Mouse (Mus musculus) hindbrain, postnatal 0 days (tissue): ENCODE data around the gene Spa17. TPM values are rescaled to one million over a fixed set of nuclear protein-coding genes. Genes with fewer than 3 reads are reported as not detected.

ENCODE experiments used
- ATAC-seq: fragments of 200-750 bp; cut with Nextera tagmentation; 2 replicates; pipeline ENCODE4 v1.8.0; 2017; ENCODE audit warnings: mild to moderate bottlenecking, moderate TSS enrichment, moderate library complexity
- DNase-seq: peaks from one replicate; pipeline ENCODE4 v3.0.0-alpha.2; 2015; ENCODE audit warnings: low spot score
- H3K27ac ChIP-seq: fragments of 300-500 bp; sonication (generic); 2 replicates; pipeline ENCODE4 v1.5.1; 2014; ENCODE audit warnings: mild to moderate bottlenecking
- H3K27me3 ChIP-seq: fragments of 300-500 bp; sonication (generic); 2 replicates; pipeline ENCODE4 v1.6.1; 2014; ENCODE audit warnings: low read length, mixed read lengths; ENCODE audit not compliant: insufficient read depth
- H3K36me3 ChIP-seq: fragments of 300-500 bp; sonication (generic); 2 replicates; pipeline ENCODE4 v1.6.1; 2014; ENCODE audit warnings: low read length, mixed read lengths; ENCODE audit not compliant: insufficient read depth
- H3K4me1 ChIP-seq: fragments of 300-500 bp; sonication (generic); 2 replicates; pipeline ENCODE4 v1.6.1; 2014; ENCODE audit warnings: antibody characterized with exemption, low read length, mixed read lengths; ENCODE audit not compliant: insufficient read depth
- H3K4me2 ChIP-seq: fragments of 300-500 bp; sonication (generic); 2 replicates; pipeline ENCODE4 v1.6.1; 2014; ENCODE audit warnings: low read depth, mild to moderate bottlenecking, low read length, moderate library complexity, mixed read lengths
- H3K4me3 ChIP-seq: fragments of 300-500 bp; sonication (generic); 2 replicates; pipeline ENCODE4 v1.5.1; 2014; ENCODE audit warnings: low read length
- H3K9ac ChIP-seq: fragments of 300-500 bp; sonication (generic); replicated peaks from 2 replicates; pipeline ENCODE4 v1.6.1; 2014; ENCODE audit warnings: mild to moderate bottlenecking, low read length, moderate library complexity, mixed read lengths
- H3K9me3 ChIP-seq: fragments of 300-500 bp; sonication (generic); 2 replicates; pipeline ENCODE4 v1.6.1; 2016; ENCODE audit warnings: low read length, mixed read lengths
- CTCF ChIP-seq: IDR thresholded peaks from 2 replicates; pipeline ENCODE4 v1.5.1; 2016; ENCODE audit warnings: antibody characterized with exemption, control low read depth, low read depth
- whole genome bisulfite sequencing: fragments of 180-500 bp; shearing (Covaris S2); extraction: QIAGEN DNeasy Blood & Tissue Kit; methylation state at CpG from one replicate; pipeline ENCODE4 v1.1.7; 2014; 5-methylcytosine and 5-hydroxymethylcytosine counted together
- polyA plus RNA-seq: library from polyadenylated mRNA; unstranded; fragments of >200 nt; fragmentation: Nextera tagmentation; extraction: Ambion mirVana; gene quantifications from 2 replicates; pipeline ENCODE4 v1.2.1, GENCODE M21; 2015
- total RNA-seq: library from RNA; depleted of rRNA; stranded (reverse); fragments of >200 nt; gene quantifications from 2 replicates; pipeline ENCODE4 v1.2.3, GENCODE M21; 2014

Gene Spa17
- total and polyA plus RNA-seq, 2 experiments from 2014 or later = 11.6 TPM; not detected in 1

DNA sequence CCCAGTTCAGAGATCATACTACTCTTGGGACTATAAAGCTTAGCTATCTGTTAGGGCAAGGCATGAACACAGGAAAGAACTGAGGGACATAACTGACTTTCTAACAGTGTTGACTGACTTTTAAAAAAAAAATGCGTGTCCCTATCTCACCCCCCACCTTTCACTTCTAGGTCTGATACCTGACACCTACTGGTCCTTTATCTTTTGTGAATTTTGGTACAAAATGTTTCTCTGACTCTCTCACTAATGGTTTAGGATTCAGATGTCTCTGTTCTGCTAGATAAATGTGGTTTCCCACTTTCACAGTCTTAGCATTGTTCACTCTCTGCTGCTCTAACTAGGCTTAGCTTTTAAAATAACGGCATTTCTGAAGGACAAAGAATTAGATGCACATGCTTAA is 21.5 kb downstream of the Spa17 start:
- H3K27ac ChIP-seq = no peak overlapping the region
- WGBS = 83% methylated on average over 2 of the region's 2 CpGs

DNA sequence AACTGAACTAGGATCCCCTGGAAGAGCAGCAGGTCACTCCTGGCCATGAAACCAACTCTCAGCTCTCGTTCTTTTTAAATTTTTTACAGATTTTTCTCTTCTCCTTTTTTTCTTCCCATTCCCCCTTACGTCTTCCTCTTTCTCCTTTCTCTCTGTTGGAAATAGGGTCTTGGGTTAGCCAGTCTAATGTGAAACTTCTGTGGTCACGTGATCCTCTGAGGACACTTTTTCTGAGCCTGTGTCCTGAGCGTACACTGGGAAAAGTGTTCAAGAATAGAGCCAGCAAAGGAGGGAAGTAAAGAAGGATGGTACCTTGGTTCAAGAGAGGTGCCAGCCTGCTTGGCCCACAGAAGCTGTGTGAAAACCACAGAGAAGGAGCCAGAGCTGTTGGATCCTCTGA is 23.1 kb downstream of the Spa17 start:
- no peaks in the 10 kb centered on the region for H3K4me1 ChIP-seq
- 87% methylated on average over 4 of the region's 4 CpGs for WGBS

More for the DNA sequence above, 21.5 kb downstream of the Spa17 start:
- no peaks in the 10 kb centered on the region for H3K27me3 ChIP-seq
- H3K9me3 ChIP-seq = no peaks in the 10 kb centered on the region
- DNase-seq (no peak), ATAC-seq (no peak)
- no peak for TF ChIP-seq CTCF
- H3K36me3 ChIP-seq = no peaks in the 10 kb centered on the region
- no peaks in the 10 kb centered on the region for H3K4me1 ChIP-seq
- H3K4me3 ChIP-seq = no peak overlapping the region
- H3K4me2 ChIP-seq = no peak overlapping the region
- no peak overlapping the region for H3K9ac ChIP-seq

DNA sequence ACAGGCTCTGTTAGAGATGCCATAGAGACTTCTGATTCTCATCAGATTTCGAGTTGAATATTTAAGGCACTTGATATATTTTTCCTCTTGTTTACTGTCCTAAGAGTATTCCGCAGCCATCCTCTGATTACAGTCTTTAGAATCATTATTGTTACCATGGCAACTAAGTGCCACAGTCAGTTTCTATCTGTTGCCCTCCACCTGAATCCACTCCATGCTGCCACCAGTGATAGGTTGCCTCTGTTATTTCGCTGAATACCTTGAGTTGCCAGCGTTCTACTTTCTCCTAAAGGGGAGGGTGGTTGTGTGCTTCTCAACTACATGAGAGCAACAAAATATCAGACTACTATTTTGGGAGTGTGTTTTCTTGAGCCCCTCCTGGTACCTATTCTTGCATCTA is 26.8 kb downstream of the Spa17 start:
- Histone ChIP-seq H3K9ac (no peak overlapping the region), H3K27me3 (no peaks in the 10 kb centered on the region), H3K4me1 (no peaks in the 10 kb centered on the region), H3K36me3 (no peaks in the 10 kb centered on the region), H3K4me3 (no peak overlapping the region), H3K27ac (no peak overlapping the region), H3K9me3 (no peaks in the 10 kb centered on the region), H3K4me2 (no peak overlapping the region)
- DNase-seq = peak; percentile 31
- ATAC-seq = peak; percentile 40; the same call in 1 of the 2 replicates
- TF ChIP-seq CTCF = no peak
- 56% methylated on average over 4 of the region's 4 CpGs for WGBS

More for the DNA sequence above, 23.1 kb downstream of the Spa17 start:
- Histone ChIP-seq H3K27ac (no peak overlapping the region), H3K36me3 (no peaks in the 10 kb centered on the region), H3K4me3 (no peak overlapping the region), H3K9me3 (no peaks in the 10 kb centered on the region), H3K27me3 (no peaks in the 10 kb centered on the region), H3K4me2 (no peak overlapping the region), H3K9ac (no peak overlapping the region)
- TF ChIP-seq CTCF = no peak
- no peak for DNase-seq
- ATAC-seq = no peak

DNA sequence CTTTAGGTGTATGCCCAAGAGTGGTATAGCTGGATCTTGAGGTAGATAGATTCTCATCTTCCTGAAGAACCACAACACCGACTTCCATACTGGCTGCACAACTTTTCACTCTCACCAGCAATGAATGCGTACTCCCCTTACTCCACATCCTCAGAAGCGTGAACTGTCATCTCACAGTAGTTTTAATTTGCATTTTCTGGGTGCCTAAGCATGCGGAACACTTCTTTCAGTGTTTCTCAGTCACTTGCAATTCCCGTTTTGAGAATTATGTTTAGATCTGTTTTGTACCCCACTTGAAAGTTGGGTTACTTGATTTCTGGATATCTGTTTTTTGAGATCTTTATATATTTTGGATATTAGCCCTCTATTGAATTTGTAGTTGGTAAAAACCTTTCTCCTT is 29.9 kb downstream of the Spa17 start:
- no peaks in the 10 kb centered on the region for H3K9me3 ChIP-seq
- no peak overlapping the region for H3K27ac ChIP-seq
- no peak overlapping the region for H3K4me3 ChIP-seq
- H3K27me3 ChIP-seq = no peaks in the 10 kb centered on the region
- H3K36me3 ChIP-seq = no peaks in the 10 kb centered on the region
- DNase-seq (no peak), ATAC-seq (no peak)
- no peak for TF ChIP-seq CTCF
- no peak overlapping the region for H3K9ac ChIP-seq
- no peaks in the 10 kb centered on the region for H3K4me1 ChIP-seq
- 81% methylated on average over 5 of the region's 5 CpGs for WGBS
- H3K4me2 ChIP-seq = no peak overlapping the region

DNA sequence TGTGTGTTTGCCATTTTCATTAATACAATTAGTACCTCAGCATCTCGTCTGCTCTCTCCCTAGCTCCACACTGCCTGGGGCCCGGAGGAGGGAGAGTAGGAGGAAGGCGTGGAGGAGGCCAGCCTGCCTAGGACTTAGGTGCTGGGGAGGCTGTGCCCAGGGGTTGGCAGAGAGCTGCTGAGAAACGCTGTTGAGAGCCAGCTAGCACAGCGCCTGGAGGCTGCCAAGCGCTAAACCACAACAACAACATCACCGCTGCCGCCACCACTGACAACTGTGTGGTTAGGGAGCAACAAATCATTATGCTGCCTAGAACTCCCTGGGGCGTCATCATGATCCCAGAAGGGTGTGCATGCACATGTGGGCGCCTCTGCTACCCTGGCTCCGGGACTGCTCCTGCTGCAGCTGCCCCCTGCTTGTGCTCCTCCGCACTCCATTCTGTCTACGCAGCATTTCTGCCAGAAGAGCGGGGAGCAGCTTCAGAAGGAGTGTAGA is 37.0 kb downstream of the Spa17 start:
- ATAC-seq (peak; percentile 66), DNase-seq (peak; percentile 37)
- Histone ChIP-seq H3K4me1 (peaks cover 8% of the 10 kb centered on the region; the same call in 1 of the 2 replicates), H3K27ac (peak overlapping the region; percentile 51; the same call in 1 of the 2 replicates), H3K4me2 (peak overlapping the region; percentile 46), H3K27me3 (no peaks in the 10 kb centered on the region), H3K9me3 (no peaks in the 10 kb centered on the region), H3K36me3 (no peaks in the 10 kb centered on the region), H3K9ac (0 out of 2 replicates have a peak overlapping the region, but pooled peaks have one; percentile 30), H3K4me3 (no peak overlapping the region)
- WGBS = 22% methylated on average over 14 of the region's 14 CpGs
- TF ChIP-seq CTCF = no peak

DNA sequence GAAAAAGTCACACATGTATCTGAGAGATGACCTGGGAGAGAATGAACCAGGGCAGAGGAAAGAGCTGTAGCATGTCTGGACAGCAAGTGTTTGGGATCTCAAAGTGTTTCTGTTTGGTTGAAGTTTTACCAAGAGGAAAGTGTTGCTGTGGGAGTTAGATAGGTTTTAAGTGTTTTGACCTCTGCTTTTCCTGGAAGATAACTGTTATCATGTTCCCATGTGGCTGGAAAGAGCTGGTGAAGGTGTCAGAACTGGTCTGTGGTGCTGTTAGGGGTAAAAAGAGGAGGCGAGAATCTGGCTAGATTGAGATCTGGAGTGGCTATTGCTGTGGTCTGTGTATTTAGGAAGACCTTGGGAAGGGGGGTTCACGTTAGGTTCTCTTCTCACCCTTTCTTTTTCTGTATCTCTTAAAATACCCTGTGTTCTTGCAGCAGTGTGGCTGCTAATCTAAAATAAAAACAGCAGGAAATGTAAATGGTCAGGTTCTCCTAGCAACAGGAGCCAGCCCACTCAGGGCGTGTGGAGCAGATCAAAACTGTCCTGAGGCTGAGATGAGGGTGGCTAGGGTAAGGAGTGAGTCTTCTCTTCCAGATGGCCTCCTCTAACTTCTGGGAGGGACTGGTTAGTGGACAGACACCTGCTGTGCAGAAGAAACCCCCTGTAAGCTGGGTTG is 41.2 kb downstream of the Spa17 start:
- H3K9ac ChIP-seq = no peak overlapping the region
- no peaks in the 10 kb centered on the region for H3K27me3 ChIP-seq
- H3K4me1 ChIP-seq = peaks cover 8% of the 10 kb centered on the region; the same call in 1 of the 2 replicates
- WGBS = 68% methylated on average over 3 of the region's 3 CpGs
- H3K9me3 ChIP-seq = no peaks in the 10 kb centered on the region
- DNase-seq = no peak
- H3K27ac ChIP-seq = no peak overlapping the region
- H3K36me3 ChIP-seq = no peaks in the 10 kb centered on the region
- no peak overlapping the region for H3K4me2 ChIP-seq
- ATAC-seq = no peak
- TF ChIP-seq CTCF = no peak
- H3K4me3 ChIP-seq = no peak overlapping the region

DNA sequence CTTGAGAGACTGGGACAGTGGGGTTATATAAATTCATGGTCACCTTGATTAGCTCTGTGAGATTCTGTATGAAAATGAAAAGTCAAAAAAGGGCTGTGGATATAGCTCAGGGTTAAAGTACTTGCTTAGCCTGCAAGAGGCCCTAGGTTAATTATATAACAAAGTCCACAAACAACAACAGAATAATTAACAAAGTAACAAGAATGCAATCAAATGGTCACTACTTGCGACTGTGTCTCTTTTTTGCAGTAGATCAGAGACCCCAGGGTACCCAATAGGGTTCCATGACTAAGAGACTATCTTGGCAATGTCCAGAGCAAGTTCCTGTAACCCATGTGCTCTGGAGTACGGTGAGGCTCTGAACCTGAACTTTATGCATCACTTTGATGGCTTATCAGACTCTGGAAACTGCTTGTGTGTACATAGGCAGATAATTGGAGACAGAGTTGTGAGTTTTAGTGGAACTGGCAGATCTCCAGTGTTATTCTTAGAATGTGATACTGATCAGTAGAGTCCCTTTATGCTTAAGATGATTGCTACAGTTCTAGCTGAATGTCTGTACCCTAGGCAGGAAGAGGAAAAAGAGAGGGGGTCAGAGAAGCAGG is 44.2 kb downstream of the Spa17 start:
- Histone ChIP-seq H3K27ac (no peak overlapping the region), H3K9ac (no peak overlapping the region), H3K36me3 (no peaks in the 10 kb centered on the region), H3K9me3 (no peaks in the 10 kb centered on the region), H3K4me2 (no peak overlapping the region), H3K4me3 (no peak overlapping the region), H3K4me1 (no peaks in the 10 kb centered on the region), H3K27me3 (no peaks in the 10 kb centered on the region)
- ATAC-seq = no peak
- no peak for TF ChIP-seq CTCF
- no peak for DNase-seq
- WGBS = 80% methylated on average over 2 of the region's 2 CpGs
